Mouse (Mus musculus): ENCODE data around the gene Atg4d.

DNA sequence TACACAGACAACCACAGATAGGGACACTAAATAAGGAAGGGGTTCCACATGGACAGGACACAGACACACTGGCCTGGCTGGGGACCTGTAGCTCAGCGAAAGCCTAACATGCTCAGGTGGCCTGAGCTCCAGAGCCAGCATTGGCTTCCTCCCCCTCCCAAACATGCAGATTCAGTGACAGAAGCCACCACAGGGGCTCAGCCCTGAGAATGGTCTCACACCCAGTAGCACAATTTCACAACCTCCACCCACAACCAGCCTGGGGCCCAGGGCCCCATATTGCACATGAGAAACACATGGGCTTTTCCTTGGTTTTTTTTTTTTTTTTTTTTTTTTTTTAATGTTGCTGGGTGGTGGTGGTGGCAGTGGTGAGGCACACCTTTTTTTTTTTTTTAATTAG is 18.8 kb upstream of the Atg4d start:
- TF ChIP-seq FLI1 (IDR thresholded peaks at IDR 0.05; ENCODE audit: low read length) (no peak), GATA1 (IDR thresholded peaks at IDR 0.05; ENCODE audit: borderline replicate concordance, low read length) (no peak)
